Mouse (Mus musculus) embryonic fibroblast, embryonic 13.5 days (primary cell): ENCODE measurements around the gene Celsr1.

Experiments
- CTCF ChIP-seq: IDR thresholded peaks from 2 replicates; pipeline ENCODE4 v1.5.1; 2011; ENCODE audit warnings: mild to moderate bottlenecking, control low read depth, low read length, moderate library complexity, borderline replicate concordance; ENCODE audit not compliant: insufficient read depth
- POLR2A ChIP-seq: IDR thresholded peaks from 2 replicates; pipeline ENCODE4 v1.6.1; 2011; ENCODE audit warnings: low read depth, mild to moderate bottlenecking, control low read depth, low read length, moderate library complexity

GRCm38 (mm10) chr15:86070368-86070767 is 36.8 kb upstream of the Celsr1 start:
- TF ChIP-seq CTCF (no peak), POLR2A (no peak)
